Mouse (Mus musculus) fibroblast of lung, adult 2 months (primary cell): Measurements from ENCODE around the gene Gm20909.
"Not testable (repeated sequence)": the region's sequence is repeated elsewhere in the genome, so short reads cannot be mapped to it uniquely, and the experiment has no call there.

Experiments
- DNase-seq: peaks from one replicate; pipeline ENCODE4 v3.0.0-alpha.2; 2011; ENCODE audit warnings: low read depth

The Gm20909 gene

GRCm38 (mm10) chrY:21164270-21164669 lies at the start of gene Gm20909:
Gene Gm20909 (plus strand): TSS chrY:21164570.
- not testable (repeated sequence) for DNase-seq
